Mouse (Mus musculus) lung, postnatal 0 days (tissue): ENCODE data around the gene Yeats4.
A peak's percentile ranks its signal among the peaks of the same experiment; 100 is the strongest.

ENCODE experiments used
- CTCF ChIP-seq: IDR thresholded peaks from 2 replicates; pipeline ENCODE4 v1.5.1; 2016; ENCODE audit warnings: antibody characterized with exemption, mild to moderate bottlenecking
- EP300 ChIP-seq: IDR thresholded peaks from 2 replicates; pipeline ENCODE4 v1.6.1; 2016; ENCODE audit warnings: antibody characterized with exemption, mild to moderate bottlenecking, control low read depth

DNA sequence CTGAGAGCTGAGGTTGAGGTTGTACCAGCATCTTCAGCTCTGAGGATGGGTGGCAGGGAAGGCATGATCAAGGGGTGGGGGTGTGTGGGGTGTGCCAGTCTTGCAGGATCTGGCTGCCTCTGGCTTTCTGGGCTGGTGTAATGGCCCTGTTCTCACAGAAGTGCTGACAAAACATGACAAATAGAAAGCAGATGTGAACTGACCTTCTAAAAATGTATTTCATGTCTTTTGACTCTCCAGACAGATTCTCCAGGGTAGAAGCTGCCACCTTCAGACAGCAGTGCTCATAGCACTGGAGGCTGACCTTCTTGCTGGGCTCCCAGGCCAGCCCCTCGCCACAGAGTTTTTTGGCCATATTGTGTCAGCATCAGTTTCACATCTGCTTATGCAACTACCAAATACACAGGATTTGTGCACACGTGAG is 20.7 kb downstream of the Yeats4 start:
- TF ChIP-seq CTCF: peak; percentile 59
- no peak for TF ChIP-seq EP300
